In genomic region chr4:133461362-133461761, GRCm38 (mm10) we compare ENCODE assay signal across 26 mouse cellular contexts. TPM values are rescaled to one million over a fixed set of nuclear protein-coding genes. Genes with fewer than 3 reads are reported as not detected.
DNase-seq lines count a peak whose midpoint lies in the region; ATAC-seq and TF ChIP-seq lines count a peak whose summit lies in the region.
"Had no signal": no experiment of that assay in that cellular context is flagged by ENCODE, and none has a peak within 500 bp of the region (broad histone marks: within the 10 kb centered on the region; RNA-seq: fewer than 3 reads in every experiment).

No protein-coding gene starts in this region.

- H3K9me3 ChIP-seq in lung, embryonic 16.5 days (ENCODE audit: control insufficient read depth, low read length) = no peaks in the 10 kb centered on the region
- H3K9me3 ChIP-seq in megakaryocyte, embryonic 14.5 days = no peaks in the 10 kb centered on the region
- no peaks in the 10 kb centered on the region for H3K9me3 ChIP-seq in stomach, embryonic 14.5 days (ENCODE audit: control insufficient read depth, low read depth, low read length)
- H3K9me3 ChIP-seq in hindbrain, postnatal 0 days (ENCODE audit: low read length) = no peaks in the 10 kb centered on the region
- H3K9me3 ChIP-seq: forebrain, embryonic 12.5 days; forebrain, embryonic 15.5 days; heart, embryonic 12.5 days; heart, embryonic 15.5 days; hindbrain, embryonic 10.5 days; hindbrain, embryonic 13.5 days had no signal

- H3K27ac ChIP-seq in lung, embryonic 16.5 days (ENCODE audit: low read length) = no peak overlapping the region
- no peak overlapping the region for H3K27ac ChIP-seq in stomach, embryonic 14.5 days (ENCODE audit: low read length)
- H3K27ac ChIP-seq in hindbrain, postnatal 0 days = no peak overlapping the region
- H3K27ac ChIP-seq: forebrain, embryonic 12.5 days; forebrain, embryonic 15.5 days; heart, embryonic 15.5 days; hindbrain, embryonic 10.5 days; hindbrain, embryonic 13.5 days had no signal

- TF ChIP-seq CTCF in hindbrain, postnatal 0 days (IDR thresholded peaks at IDR 0.05; ENCODE audit: low read depth) = no peak

- peak; percentile 56 for ATAC-seq in lung, embryonic 16.5 days (ENCODE audit: low read depth)
- no peak for ATAC-seq in megakaryocyte, adult 5-6 weeks (ENCODE audit: poor library complexity, severe bottlenecking)
- ATAC-seq in stomach, embryonic 14.5 days (ENCODE audit: insufficient number of reproducible peaks, insufficient read depth, low FRiP score, low read depth) = 0 out of 2 replicates have a peak, but pooled peaks have one; percentile 30
- ATAC-seq in hindbrain, postnatal 0 days = no peak
- ATAC-seq: CD4-positive, CD25-positive, alpha-beta regulatory T cell, adult 4 months; forebrain, embryonic 15.5 days had no signal

- no peak overlapping the region for H3K4me3 ChIP-seq in lung, embryonic 16.5 days (ENCODE audit: low read length)
- peak overlapping the region; percentile 50 for H3K4me3 ChIP-seq in megakaryocyte, embryonic 14.5 days (replicated peaks)
- no peak overlapping the region for H3K4me3 ChIP-seq in stomach, embryonic 14.5 days (ENCODE audit: low read depth, low read length)
- H3K4me3 ChIP-seq in hindbrain, postnatal 0 days (ENCODE audit: low read length) = no peak overlapping the region
- H3K4me3 ChIP-seq: forebrain, embryonic 12.5 days; forebrain, embryonic 15.5 days; heart, embryonic 12.5 days; heart, embryonic 15.5 days; hindbrain, embryonic 10.5 days; hindbrain, embryonic 13.5 days had no signal

- no peak overlapping the region for H3K4me2 ChIP-seq in lung, embryonic 16.5 days (ENCODE audit: low read depth, low read length)
- no peak overlapping the region for H3K4me2 ChIP-seq in stomach, embryonic 14.5 days (replicated peaks; ENCODE audit: low read depth, low read length)
- H3K4me2 ChIP-seq in hindbrain, postnatal 0 days (ENCODE audit: low read depth, low read length) = no peak overlapping the region
- H3K4me2 ChIP-seq: forebrain, embryonic 12.5 days; forebrain, embryonic 15.5 days; heart, embryonic 12.5 days; heart, embryonic 15.5 days; hindbrain, embryonic 13.5 days had no signal

- H3K4me1 ChIP-seq in lung, embryonic 16.5 days (replicated peaks; ENCODE audit: control insufficient read depth, insufficient read depth, low read length) = no peaks in the 10 kb centered on the region; the same call in 1 of the 2 replicates
- peaks cover 43% of the 10 kb centered on the region for H3K4me1 ChIP-seq in megakaryocyte, embryonic 14.5 days
- no peaks in the 10 kb centered on the region for H3K4me1 ChIP-seq in stomach, embryonic 14.5 days (ENCODE audit: control insufficient read depth, insufficient read depth, low read length)
- no peaks in the 10 kb centered on the region for H3K4me1 ChIP-seq in hindbrain, postnatal 0 days (ENCODE audit: insufficient read depth, low read length)
- H3K4me1 ChIP-seq: forebrain, embryonic 15.5 days; hindbrain, embryonic 13.5 days had no signal

- no peaks in the 10 kb centered on the region for H3K36me3 ChIP-seq in lung, embryonic 16.5 days (ENCODE audit: control insufficient read depth, insufficient read depth, low read length)
- H3K36me3 ChIP-seq in megakaryocyte, embryonic 14.5 days (replicated peaks; ENCODE audit: low read length) = no peaks in the 10 kb centered on the region
- H3K36me3 ChIP-seq in stomach, embryonic 14.5 days (ENCODE audit: control insufficient read depth, insufficient read depth, low read length) = no peaks in the 10 kb centered on the region
- H3K36me3 ChIP-seq in hindbrain, postnatal 0 days (ENCODE audit: insufficient read depth, low read length) = no peaks in the 10 kb centered on the region
- H3K36me3 ChIP-seq: forebrain, embryonic 12.5 days; forebrain, embryonic 15.5 days; heart, embryonic 12.5 days; heart, embryonic 15.5 days; hindbrain, embryonic 10.5 days; hindbrain, embryonic 13.5 days had no signal

- WGBS in lung, embryonic 16.5 days = 51% methylated on average over 4 of the region's 4 CpGs
- 66% methylated on average over 4 of the region's 4 CpGs for WGBS in stomach, embryonic 14.5 days
- 83% methylated on average over 4 of the region's 4 CpGs for WGBS in hindbrain, postnatal 0 days

- no peak overlapping the region for H3K9ac ChIP-seq in lung, embryonic 16.5 days (ENCODE audit: low read length)
- no peak overlapping the region for H3K9ac ChIP-seq in stomach, embryonic 14.5 days (replicated peaks; ENCODE audit: low read depth, low read length)
- no peak overlapping the region for H3K9ac ChIP-seq in hindbrain, postnatal 0 days (replicated peaks; ENCODE audit: low read length)
- H3K9ac ChIP-seq: forebrain, embryonic 12.5 days; forebrain, embryonic 15.5 days; heart, embryonic 12.5 days; heart, embryonic 15.5 days; hindbrain, embryonic 13.5 days had no signal

- no peaks in the 10 kb centered on the region for H3K27me3 ChIP-seq in lung, embryonic 16.5 days (ENCODE audit: control insufficient read depth, insufficient read depth, low read depth, low read length)
- peaks cover 9% of the 10 kb centered on the region for H3K27me3 ChIP-seq in megakaryocyte, embryonic 14.5 days (replicated peaks)
- H3K27me3 ChIP-seq in stomach, embryonic 14.5 days (ENCODE audit: control insufficient read depth, insufficient read depth, low read length) = no peaks in the 10 kb centered on the region
- no peaks in the 10 kb centered on the region for H3K27me3 ChIP-seq in hindbrain, postnatal 0 days (ENCODE audit: insufficient read depth, low read length)
- H3K27me3 ChIP-seq: forebrain, embryonic 12.5 days; forebrain, embryonic 15.5 days; heart, embryonic 12.5 days; heart, embryonic 15.5 days; hindbrain, embryonic 13.5 days had no signal

- DNase-seq in lung, postnatal 10 days = no peak
- DNase-seq in yolk sac, embryonic 10.5 days (ENCODE audit: low spot score) = peak; percentile 45
- no peak for DNase-seq in right cerebral cortex, postnatal 25 days
- no peak for DNase-seq in hindbrain, postnatal 0 days (ENCODE audit: low spot score)
- DNase-seq: adrenal gland, adult 2 months; adrenal gland, postnatal 14 days; cerebellum, adult 11 months; cerebellum, adult 8-10 months; cerebellum, postnatal 36 days; embryo, embryonic 11 days; gastrocnemius, postnatal 25 days; heart, adult 18-20 months; heart, postnatal 10 days; heart, postnatal 36 days had no signal

RNA-seq across cellular contexts. Expression of gene Tent5b, which starts 18.6 kb away (rescaled TPM):
- polyA plus RNA-seq in lung, embryonic 16.5 days (2015; fragmentation: Nextera tagmentation; extraction: Ambion mirVana) = 1.6 and 1.9 TPM in 2 replicates
- 0.97 TPM in 1 of 2 replicates, not detected in the other for polyA plus RNA-seq in megakaryocyte, embryonic 14.5 days (2012; ENCODE audit: insufficient read depth, low replicate concordance)
- total RNA-seq in megakaryocyte, adult 5-6 weeks (2015) = not detected in 2 replicates
- not detected in 2 replicates for total RNA-seq in megakaryocyte, adult 5-6 weeks (2017)
- polyA plus RNA-seq in stomach, embryonic 14.5 days (2014; fragmentation: Nextera tagmentation; extraction: Ambion mirVana) = 0.39 and 0.45 TPM in 2 replicates
- total RNA-seq in hindbrain, postnatal 0 days (2014; rRNA removed) = 1.3 and 3.6 TPM in 2 replicates
- polyA plus RNA-seq in hindbrain, postnatal 0 days (2015; fragmentation: Nextera tagmentation; extraction: Ambion mirVana) = 0.49 and 0.55 TPM in 2 replicates
- polyA plus RNA-seq: CD4-positive, CD25-positive, alpha-beta regulatory T cell, adult 4 months had no signal

RNA-seq across cellular contexts. Expression of gene Trnp1, which starts 37.0 kb away (rescaled TPM):
- polyA plus RNA-seq in lung, embryonic 16.5 days (2015; fragmentation: Nextera tagmentation; extraction: Ambion mirVana) = 0.18 and 0.79 TPM in 2 replicates
- polyA plus RNA-seq in megakaryocyte, embryonic 14.5 days (2012; ENCODE audit: insufficient read depth, low replicate concordance) = 0.22 and 2.8 TPM in 2 replicates
- total RNA-seq in megakaryocyte, adult 5-6 weeks (2015) = not detected in 2 replicates
- not detected in 2 replicates for total RNA-seq in megakaryocyte, adult 5-6 weeks (2017)
- polyA plus RNA-seq in stomach, embryonic 14.5 days (2014; fragmentation: Nextera tagmentation; extraction: Ambion mirVana) = 2.5 and 3.6 TPM in 2 replicates
- 48.1 and 54.5 TPM in 2 replicates for total RNA-seq in hindbrain, postnatal 0 days (2014; rRNA removed)
- polyA plus RNA-seq in hindbrain, postnatal 0 days (2015; fragmentation: Nextera tagmentation; extraction: Ambion mirVana) = 20.9 and 22.0 TPM in 2 replicates
- polyA plus RNA-seq: CD4-positive, CD25-positive, alpha-beta regulatory T cell, adult 4 months had no signal

RNA-seq across cellular contexts. Expression of gene Kdf1, which starts 57.4 kb away (rescaled TPM):
- polyA plus RNA-seq in lung, embryonic 16.5 days (2015; fragmentation: Nextera tagmentation; extraction: Ambion mirVana) = 30.4 and 33.3 TPM in 2 replicates
- polyA plus RNA-seq in megakaryocyte, embryonic 14.5 days (2012; ENCODE audit: insufficient read depth, low replicate concordance) = 0.83 and 4.7 TPM in 2 replicates
- total RNA-seq in megakaryocyte, adult 5-6 weeks (2015) = not detected in 2 replicates
- not detected in 2 replicates for total RNA-seq in megakaryocyte, adult 5-6 weeks (2017)
- polyA plus RNA-seq in stomach, embryonic 14.5 days (2014; fragmentation: Nextera tagmentation; extraction: Ambion mirVana) = 30.1 and 31.6 TPM in 2 replicates
- total RNA-seq in hindbrain, postnatal 0 days (2014; rRNA removed) = 0.11 and 0.26 TPM in 2 replicates
- 0.53 and 0.60 TPM in 2 replicates for polyA plus RNA-seq in hindbrain, postnatal 0 days (2015; fragmentation: Nextera tagmentation; extraction: Ambion mirVana)
- total RNA-seq: gastrocnemius, adult 8-10 months; gastrocnemius, postnatal 25 days; heart, adult 18-20 months; heart, postnatal 10 days; heart, postnatal 36 days had no signal

Comparison
In these comparisons a context has a peak if more than half of its experiments do, and no peak if none do; other contexts are left out.
1. ATAC-seq: peak in lung, embryonic 16.5 days (single experiment) and stomach, embryonic 14.5 days (single experiment); none in megakaryocyte, adult 5-6 weeks (single experiment) and hindbrain, postnatal 0 days (single experiment).